Mouse (Mus musculus) limb, embryonic 15.5 days (tissue): Measurements from ENCODE around the gene Dph2. TPM values are rescaled to one million over a fixed set of nuclear protein-coding genes. Genes with fewer than 3 reads are reported as not detected.

Source experiments
- ATAC-seq: fragments of 200-750 bp; cut with Nextera tagmentation; 2 replicates; pipeline ENCODE4 v1.8.0; 2017; ENCODE audit warnings: low read depth, moderate TSS enrichment; ENCODE audit not compliant: insufficient number of reproducible peaks, low FRiP score, low TSS enrichment
- H3K27ac ChIP-seq: fragments of 300-500 bp; sonication (generic); 2 replicates; pipeline ENCODE4 v1.5.1; 2015; ENCODE audit warnings: moderate library complexity, mild to moderate bottlenecking, inconsistent platforms
- H3K27me3 ChIP-seq: fragments of 300-500 bp; sonication (generic); 2 replicates; pipeline ENCODE4 v1.6.1; 2015; ENCODE audit warnings: inconsistent platforms
- H3K36me3 ChIP-seq: fragments of 300-500 bp; sonication (generic); 2 replicates; pipeline ENCODE4 v1.6.1; 2015; ENCODE audit warnings: inconsistent platforms
- H3K4me1 ChIP-seq: fragments of 300-500 bp; sonication (generic); 2 replicates; pipeline ENCODE4 v1.6.1; 2015; ENCODE audit warnings: inconsistent platforms
- H3K4me2 ChIP-seq: fragments of 300-500 bp; sonication (generic); 2 replicates; pipeline ENCODE4 v1.6.1; 2015; ENCODE audit warnings: mild to moderate bottlenecking, inconsistent platforms
- H3K4me3 ChIP-seq: fragments of 300-500 bp; sonication (generic); 2 replicates; pipeline ENCODE4 v1.5.1; 2015; ENCODE audit warnings: mild to moderate bottlenecking, inconsistent platforms
- H3K9ac ChIP-seq: fragments of 300-500 bp; sonication (generic); 2 replicates; pipeline ENCODE4 v1.6.1; 2015; ENCODE audit warnings: inconsistent platforms
- H3K9me3 ChIP-seq: fragments of 300-500 bp; sonication (generic); 2 replicates; pipeline ENCODE4 v1.6.1; 2016; ENCODE audit warnings: inconsistent platforms
- WGBS: fragments of 180-500 bp; shearing (Covaris S2); methylation state at CpG from one replicate; pipeline ENCODE4 v1.1.7; 2015; 5-methylcytosine and 5-hydroxymethylcytosine counted together
- polyA plus RNA-seq: library from polyadenylated mRNA; unstranded; fragments of >200 nt; fragmentation: Nextera tagmentation; extraction: Ambion mirVana; gene quantifications from 2 replicates; pipeline ENCODE4 v1.2.1, GENCODE M21; 2015

Dph2 gene
- polyA plus RNA-seq, 1 experiment from 2014 or later = 16.2 TPM

- no peak for ATAC-seq
- Histone ChIP-seq H3K27me3 (no peaks in the 10 kb centered on the region), H3K27ac (peak overlapping the region; percentile 71), H3K4me1 (peaks cover 48% of the 10 kb centered on the region), H3K4me3 (peak overlapping the region; percentile 94), H3K9ac (peak overlapping the region; percentile 86), H3K4me2 (peak overlapping the region; percentile 94), H3K9me3 (no peaks in the 10 kb centered on the region), H3K36me3 (peaks cover 26% of the 10 kb centered on the region)
- 1% methylated on average over 23 of the region's 24 CpGs for WGBS
These were observed 5.2 kb downstream of the Dph2 start for GRCm38 (mm10) chr4:117886644-117887043.

GRCm38 (mm10) chr4:117885994-117886393 is 5.8 kb downstream of the Dph2 start:
- Histone ChIP-seq H3K9me3 (no peaks in the 10 kb centered on the region), H3K36me3 (peaks cover 29% of the 10 kb centered on the region), H3K4me2 (peak overlapping the region; percentile 94), H3K4me3 (peak overlapping the region; percentile 94), H3K9ac (no peak overlapping the region), H3K27ac (no peak overlapping the region), H3K4me1 (peaks cover 47% of the 10 kb centered on the region), H3K27me3 (no peaks in the 10 kb centered on the region)
- 76% methylated on average over 9 of the region's 9 CpGs for WGBS
- no peak for ATAC-seq

DNA sequence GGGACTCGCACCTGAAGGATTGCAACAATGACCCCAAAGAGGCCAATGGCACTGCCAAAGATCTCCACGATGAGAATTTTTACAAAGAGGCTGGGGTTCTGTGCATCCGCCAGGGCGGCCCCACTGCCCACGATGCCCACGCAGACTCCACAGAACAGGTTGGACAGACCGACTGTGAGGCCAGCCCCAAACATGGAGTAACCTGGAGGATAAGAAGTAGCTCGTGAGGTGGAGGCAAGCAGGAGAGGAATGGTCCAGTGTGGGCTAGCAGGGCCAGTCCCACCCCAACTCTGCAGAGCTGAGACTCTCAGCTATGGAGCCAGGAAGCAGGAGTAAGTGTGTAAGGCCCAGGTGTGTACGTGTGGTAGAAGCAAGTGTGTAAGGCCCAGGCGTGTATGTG is 6.7 kb downstream of the Dph2 start:
- no peaks in the 10 kb centered on the region for H3K9me3 ChIP-seq
- no peak overlapping the region for H3K4me3 ChIP-seq
- H3K27ac ChIP-seq = no peak overlapping the region
- no peak for ATAC-seq
- 93% methylated on average over 10 of the region's 10 CpGs for WGBS
- peaks cover 43% of the 10 kb centered on the region for H3K4me1 ChIP-seq
- H3K27me3 ChIP-seq = no peaks in the 10 kb centered on the region
- peaks cover 37% of the 10 kb centered on the region for H3K36me3 ChIP-seq
- no peak overlapping the region for H3K9ac ChIP-seq
- H3K4me2 ChIP-seq = no peak overlapping the region

DNA sequence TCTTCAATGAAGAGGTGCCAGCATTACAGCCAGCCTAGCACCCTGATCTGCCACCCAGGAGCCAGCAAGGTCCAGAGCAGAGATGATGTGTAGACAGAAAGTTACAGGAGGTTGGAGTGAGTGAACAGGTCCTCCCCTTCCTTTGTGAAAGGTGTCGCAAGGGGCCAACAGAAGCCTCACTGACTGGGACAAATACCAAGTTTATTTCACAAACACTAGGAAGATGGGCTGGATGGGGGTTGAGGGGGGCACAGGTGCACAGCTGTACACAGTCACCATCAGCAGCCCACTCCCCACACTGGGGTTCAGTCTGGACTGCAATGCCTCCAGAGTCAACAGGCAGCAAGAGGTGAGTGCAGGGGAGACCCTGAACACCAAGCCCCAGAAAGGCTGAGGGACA is 7.7 kb downstream of the Dph2 start:
- ATAC-seq = no peak
- Histone ChIP-seq H3K9me3 (no peaks in the 10 kb centered on the region), H3K4me2 (peak overlapping the region; percentile 84), H3K4me3 (peak overlapping the region; percentile 78; the same call in 1 of the 2 replicates), H3K27ac (no peak overlapping the region), H3K4me1 (peaks cover 43% of the 10 kb centered on the region), H3K9ac (no peak overlapping the region), H3K36me3 (peaks cover 40% of the 10 kb centered on the region), H3K27me3 (no peaks in the 10 kb centered on the region)
- 100% methylated on average over 1 of the region's 1 CpGs for WGBS

DNA sequence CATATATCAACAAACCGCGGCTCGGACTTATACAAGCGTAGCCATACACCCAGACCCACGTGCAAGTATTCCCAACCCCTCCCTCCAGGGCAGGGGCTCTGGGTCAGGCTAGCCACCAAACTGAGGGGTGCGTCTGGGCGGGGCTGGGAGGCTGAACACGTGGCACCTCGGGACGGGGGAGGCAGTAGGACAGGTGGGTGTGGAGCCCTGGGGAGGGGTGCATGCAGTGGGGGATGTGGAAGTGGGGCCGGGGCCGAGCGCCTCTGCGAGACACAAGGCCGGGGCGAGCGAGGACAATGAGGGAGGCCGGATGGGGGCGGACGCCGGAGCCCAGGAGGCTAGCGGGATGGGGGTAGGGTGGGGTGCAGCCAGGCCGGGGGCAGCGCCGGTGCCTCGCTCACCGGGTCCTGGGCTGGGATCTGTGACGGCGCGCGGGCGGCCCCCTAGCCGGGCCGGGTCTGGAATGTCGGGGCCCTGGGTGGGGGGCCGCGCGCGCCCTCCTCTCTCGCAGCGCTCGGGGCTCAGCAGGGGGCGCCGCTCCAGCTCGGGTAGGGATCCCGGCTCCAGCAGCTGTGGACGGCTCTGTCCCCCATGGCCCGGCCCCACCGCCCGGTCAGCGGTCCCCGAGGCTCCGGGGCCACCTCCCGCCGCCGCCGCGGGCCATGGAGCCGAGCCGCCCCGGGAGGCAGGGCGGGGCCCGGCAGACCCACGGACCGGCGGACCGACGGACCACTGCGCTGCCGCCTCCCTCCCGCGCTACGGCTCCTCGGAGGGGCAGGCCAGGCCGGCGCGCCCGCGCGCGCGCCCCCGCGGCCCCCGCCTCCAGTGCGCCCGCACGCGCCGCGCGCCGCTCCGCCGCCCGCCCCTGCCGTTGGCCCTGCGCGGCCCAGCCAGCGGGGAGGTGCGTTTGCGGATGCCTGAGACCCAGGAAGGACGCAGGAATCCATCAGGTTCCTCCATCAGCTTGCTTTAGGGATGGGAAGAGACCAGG is 8.8 kb downstream of the Dph2 start, which contains the start of gene B4galt2:
B4galt2 (minus strand) TSS at position 787 of the 991 bp plus-strand sequence.
- Histone ChIP-seq H3K27ac (peak within 1 kb of the TSS; percentile 78), H3K4me2 (peak within 1 kb of the TSS; percentile 84), H3K4me3 (peak within 1 kb of the TSS; percentile 78), H3K4me1 (peaks cover 43% of the 10 kb centered on the region), H3K36me3 (peaks cover 48% of the 10 kb centered on the region), H3K9me3 (no peaks in the 10 kb centered on the region), H3K27me3 (no peaks in the 10 kb centered on the region), H3K9ac (peak within 1 kb of the TSS; percentile 82)
- WGBS = under 1% methylated on average over 76 of the region's 103 CpGs
- peak; percentile 58; the same call in 1 of the 2 replicates for ATAC-seq

DNA sequence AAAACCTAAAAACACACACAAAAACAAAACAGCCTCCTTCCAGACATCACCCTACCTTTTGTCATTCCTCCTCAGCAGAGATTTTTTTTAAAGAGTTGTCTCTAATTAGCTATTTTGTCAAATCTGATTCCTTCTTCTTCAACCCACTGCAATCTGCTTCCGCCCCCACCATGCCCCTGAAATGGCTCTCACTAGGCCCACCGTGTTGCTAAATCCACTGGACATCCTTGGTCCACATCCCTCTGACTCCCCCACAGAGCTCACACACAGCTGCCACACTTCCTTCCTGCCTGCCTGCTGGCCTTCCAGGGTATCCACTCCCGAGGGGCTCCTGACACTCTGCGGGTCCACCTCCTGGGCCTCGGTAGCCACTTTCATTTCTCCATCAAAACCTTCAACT is 13.1 kb downstream of the Dph2 start:
- Histone ChIP-seq H3K9ac (no peak overlapping the region), H3K4me3 (no peak overlapping the region), H3K9me3 (no peaks in the 10 kb centered on the region), H3K27ac (no peak overlapping the region), H3K4me1 (peaks cover 19% of the 10 kb centered on the region), H3K4me2 (no peak overlapping the region), H3K36me3 (peaks cover 70% of the 10 kb centered on the region), H3K27me3 (no peaks in the 10 kb centered on the region)
- WGBS = 77% methylated on average over 5 of the region's 5 CpGs
- no peak for ATAC-seq

DNA sequence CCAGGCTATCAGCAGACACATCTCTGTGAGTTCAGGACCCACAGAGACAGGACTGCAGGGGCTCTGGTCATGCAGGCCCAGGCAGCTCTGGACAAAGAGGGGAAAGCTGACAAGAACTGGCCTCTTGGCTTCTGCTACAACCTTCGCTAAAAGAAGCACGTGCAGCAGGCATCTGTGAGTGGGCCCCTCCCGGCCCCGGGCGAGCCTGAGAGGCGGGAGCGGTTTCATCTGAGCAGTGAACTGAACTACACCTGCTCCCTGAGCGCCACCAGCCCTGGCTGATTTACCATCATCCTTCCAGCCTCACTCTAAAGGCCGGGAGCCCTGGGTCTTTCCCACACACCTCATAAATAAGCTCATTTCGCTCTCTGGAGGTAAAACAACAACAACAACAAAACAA is 13.5 kb downstream of the Dph2 start:
- H3K4me3 ChIP-seq = no peak overlapping the region
- no peak for ATAC-seq
- no peak overlapping the region for H3K4me2 ChIP-seq
- no peak overlapping the region for H3K9ac ChIP-seq
- H3K36me3 ChIP-seq = peaks cover 74% of the 10 kb centered on the region
- H3K27ac ChIP-seq = no peak overlapping the region
- no peaks in the 10 kb centered on the region for H3K27me3 ChIP-seq
- WGBS = 56% methylated on average over 10 of the region's 10 CpGs
- peaks cover 15% of the 10 kb centered on the region for H3K4me1 ChIP-seq
- no peaks in the 10 kb centered on the region for H3K9me3 ChIP-seq

DNA sequence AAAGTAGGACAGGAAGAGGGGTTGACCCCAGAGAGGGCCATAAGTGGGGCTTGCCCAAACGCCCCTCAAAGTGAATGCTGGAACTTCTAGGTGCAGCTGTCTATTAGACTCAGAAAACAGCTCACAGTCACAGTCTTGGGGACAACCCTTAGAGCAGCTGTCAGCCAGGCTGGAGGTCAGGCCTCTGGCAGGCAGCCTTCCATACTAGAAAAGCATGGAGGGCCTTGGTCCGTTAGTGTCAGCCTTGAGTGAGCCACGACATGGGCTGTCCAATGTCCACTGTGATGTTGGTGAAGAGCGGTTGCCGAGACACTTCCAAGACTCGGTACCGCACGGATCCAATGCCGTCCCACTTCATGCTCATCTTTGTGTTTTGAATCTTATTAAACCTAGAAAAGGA is 18.2 kb downstream of the Dph2 start:
- H3K9me3 ChIP-seq = no peaks in the 10 kb centered on the region
- ATAC-seq = no peak
- peaks cover 51% of the 10 kb centered on the region for H3K36me3 ChIP-seq
- no peak overlapping the region for H3K9ac ChIP-seq
- H3K27me3 ChIP-seq = no peaks in the 10 kb centered on the region
- no peak overlapping the region for H3K4me2 ChIP-seq
- 88% methylated on average over 9 of the region's 9 CpGs for WGBS
- H3K4me1 ChIP-seq = peaks cover 15% of the 10 kb centered on the region
- H3K27ac ChIP-seq = no peak overlapping the region
- no peak overlapping the region for H3K4me3 ChIP-seq

- Histone ChIP-seq H3K4me2 (peak within 1 kb of the TSS; percentile 36), H3K4me3 (peak within 1 kb of the TSS; percentile 3; the same call in 1 of the 2 replicates), H3K9me3 (no peaks in the 10 kb centered on the region), H3K4me1 (peaks cover 20% of the 10 kb centered on the region), H3K36me3 (peaks cover 41% of the 10 kb centered on the region), H3K27me3 (no peaks in the 10 kb centered on the region), H3K9ac (0 out of 2 replicates have a peak within 1 kb of the TSS, but pooled peaks have one; percentile 8), H3K27ac (no peak within 1 kb of the TSS)
- no peak for ATAC-seq
- 7% methylated on average over 14 of the region's 14 CpGs for WGBS
These were observed 19.4 kb downstream of the Dph2 start, which contains the start of gene Ccdc24 for GRCm38 (mm10) chr4:117872471-117872886. Gene Ccdc24, minus strand, starts transcription at chr4:117872557.

DNA sequence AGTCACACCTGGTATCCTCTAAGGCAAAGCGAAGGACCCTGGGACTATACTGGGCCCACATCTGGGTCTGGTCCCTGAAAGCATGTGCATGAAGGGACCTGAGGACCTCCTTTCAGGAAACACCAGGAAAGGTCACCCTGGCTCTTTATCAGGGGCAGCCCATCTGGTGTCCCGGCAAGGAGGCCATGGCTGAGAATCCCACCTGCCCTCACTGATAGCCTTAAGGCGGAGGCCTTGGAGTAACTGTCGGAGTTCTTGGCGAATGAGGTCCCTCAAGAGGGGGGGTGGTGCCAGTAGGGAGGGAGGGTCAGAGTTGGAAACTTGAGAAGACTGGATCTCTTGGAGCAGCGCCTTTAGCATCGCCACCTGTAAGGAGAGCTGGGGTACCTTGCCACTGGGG is 20.0 kb downstream of the Dph2 start:
- H3K4me1 ChIP-seq = peaks cover 20% of the 10 kb centered on the region
- H3K4me3 ChIP-seq = no peak overlapping the region
- no peak overlapping the region for H3K27ac ChIP-seq
- no peak for ATAC-seq
- H3K4me2 ChIP-seq = no peak overlapping the region
- 0 out of 2 replicates have a peak, but pooled peaks cover 6% of the 10 kb centered on the region for H3K27me3 ChIP-seq
- H3K36me3 ChIP-seq = peaks cover 34% of the 10 kb centered on the region
- no peak overlapping the region for H3K9ac ChIP-seq
- no peaks in the 10 kb centered on the region for H3K9me3 ChIP-seq
- 45% methylated on average over 7 of the region's 7 CpGs for WGBS

DNA sequence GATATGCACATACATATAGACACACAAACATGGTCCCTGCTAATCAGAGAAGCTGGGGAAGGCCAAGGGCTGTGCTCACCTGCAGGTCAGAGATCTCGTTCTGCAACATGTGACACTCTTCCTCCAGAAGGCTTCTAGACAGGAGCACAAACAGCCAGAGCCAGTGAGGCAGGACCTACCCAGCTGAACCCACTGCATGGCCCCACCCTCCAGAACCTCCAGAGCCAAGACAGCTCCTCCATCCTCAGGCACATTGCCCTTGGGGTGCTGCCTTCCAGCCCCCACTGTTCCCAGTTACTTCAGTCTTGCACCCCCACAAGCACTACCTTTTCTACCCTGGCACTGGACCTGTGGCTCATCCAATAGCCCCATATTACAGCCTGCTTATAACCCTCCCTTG is 21.4 kb downstream of the Dph2 start:
- Histone ChIP-seq H3K4me1 (peaks cover 31% of the 10 kb centered on the region), H3K27me3 (0 out of 2 replicates have a peak, but pooled peaks cover 7% of the 10 kb centered on the region), H3K9me3 (no peaks in the 10 kb centered on the region), H3K4me2 (no peak overlapping the region), H3K27ac (no peak overlapping the region), H3K9ac (no peak overlapping the region), H3K36me3 (peaks cover 26% of the 10 kb centered on the region), H3K4me3 (no peak overlapping the region)
- WGBS = 52% methylated on average over 1 of the region's 1 CpGs
- no peak for ATAC-seq

DNA sequence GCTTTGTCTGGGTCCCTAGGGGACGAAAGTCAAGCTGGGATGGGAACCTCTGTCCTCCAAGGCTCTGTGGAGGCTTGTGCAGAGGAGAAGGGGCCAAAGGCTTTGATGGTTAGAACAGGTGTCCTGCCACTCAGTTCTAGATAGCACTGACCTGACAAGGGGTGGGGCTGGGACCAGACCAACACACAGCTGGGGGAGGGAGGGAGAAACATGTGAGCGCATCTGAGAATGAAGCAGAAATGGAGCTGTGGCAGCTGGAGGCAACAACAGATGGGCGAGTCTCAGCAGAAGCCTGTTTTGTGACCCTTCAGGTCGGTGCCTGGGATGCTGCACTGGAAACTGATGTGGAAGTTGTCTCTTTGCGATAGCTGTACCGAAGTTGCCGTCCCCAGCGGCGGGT is 22.5 kb downstream of the Dph2 start:
- WGBS = 66% methylated on average over 9 of the region's 9 CpGs
- no peak overlapping the region for H3K4me2 ChIP-seq

More for the DNA sequence above, 22.5 kb downstream of the Dph2 start:
- H3K36me3 ChIP-seq = peaks cover 18% of the 10 kb centered on the region
- no peak for ATAC-seq
- no peak overlapping the region for H3K4me3 ChIP-seq
- H3K9me3 ChIP-seq = no peaks in the 10 kb centered on the region
- no peak overlapping the region for H3K9ac ChIP-seq
- 0 out of 2 replicates have a peak, but pooled peaks cover 7% of the 10 kb centered on the region for H3K27me3 ChIP-seq
- H3K27ac ChIP-seq = no peak overlapping the region
- peaks cover 34% of the 10 kb centered on the region for H3K4me1 ChIP-seq
